In genomic region chr17:57062548-57062947, GRCm38 (mm10) we compare ENCODE assay signal across 8 mouse cellular contexts. TPM values are rescaled to one million over a fixed set of nuclear protein-coding genes. Genes with fewer than 3 reads are reported as not detected.
A peak's percentile ranks its signal among the peaks of the same experiment; 100 is the strongest.
DNase-seq lines count a peak whose midpoint lies in the region; ATAC-seq and TF ChIP-seq lines count a peak whose summit lies in the region.

No protein-coding gene starts in this region.

- no peak overlapping the region for H3K9ac ChIP-seq in heart, adult 2 months (ENCODE audit: low read depth, low read length)
- H3K9ac ChIP-seq in limb, embryonic 14.5 days (ENCODE audit: low read depth, low read length, severe bottlenecking) = no peak overlapping the region

- H3K79me2 ChIP-seq in heart, adult 2 months (replicated peaks; ENCODE audit: control insufficient read depth, insufficient read depth, low read length) = no peaks in the 10 kb centered on the region

- no peaks in the 10 kb centered on the region for H3K27me3 ChIP-seq in heart, adult 2 months (ENCODE audit: control insufficient read depth, insufficient read depth, low read length)
- H3K27me3 ChIP-seq in limb, embryonic 14.5 days (ENCODE audit: control insufficient read depth, insufficient read depth, low read length) = peaks cover 37% of the 10 kb centered on the region

- TF ChIP-seq EP300 in heart, adult 2 months (IDR thresholded peaks at IDR 0.05; ENCODE audit: insufficient read depth, low read depth, low read length) = no peak

- H3K4me2 ChIP-seq in limb, embryonic 14.5 days (replicated peaks; ENCODE audit: low read depth, low read length, severe bottlenecking) = peak overlapping the region; percentile 30; the same call in 1 of the 2 replicates

- TF ChIP-seq CTCF in heart, adult 2 months (IDR thresholded peaks at IDR 0.05) = no peak

- peak; percentile 89 for DNase-seq in heart, adult 11 months
- no peak for DNase-seq in heart, adult 2 months
- DNase-seq in urinary bladder, postnatal 25 days (ENCODE audit: low spot score) = peak; percentile 22
- DNase-seq in urinary bladder, adult 2 months (ENCODE audit: low spot score) = no peak
- no peak for DNase-seq in limb, embryonic 14.5 days (ENCODE audit: low spot score)
- DNase-seq in layer of hippocampus, adult 9-11 months = no peak
- DNase-seq in right cerebral cortex, adult 2 months (ENCODE audit: low spot score in 2 of 2) = no peak
- DNase-seq in layer of hippocampus, postnatal 25 days (ENCODE audit: extremely low spot score in 1 of 2, low spot score in 1 of 2) = no peak

- H3K27ac ChIP-seq in heart, adult 2 months = no peak overlapping the region
- H3K27ac ChIP-seq in limb, embryonic 14.5 days (replicated peaks; ENCODE audit: low read depth, low read length) = no peak overlapping the region

- no peak for ATAC-seq in limb, embryonic 14.5 days (ENCODE audit: low FRiP score, low read depth)

- no peaks in the 10 kb centered on the region for H3K9me3 ChIP-seq in limb, embryonic 14.5 days (ENCODE audit: control insufficient read depth, low read length)

- H3K36me3 ChIP-seq in heart, adult 2 months (ENCODE audit: control insufficient read depth, insufficient read depth, low read length) = no peaks in the 10 kb centered on the region
- H3K36me3 ChIP-seq in limb, embryonic 14.5 days (ENCODE audit: control insufficient read depth, insufficient read depth, low read length) = no peaks in the 10 kb centered on the region

- WGBS in heart, adult 2 months = 3% methylated on average over 22 of the region's 22 CpGs
- 1% methylated on average over 22 of the region's 22 CpGs for WGBS in limb, embryonic 14.5 days

- intact Hi-C loops in heart, adult 2 months (cut with DNase I) = no loop called here

- TF ChIP-seq POLR2A in heart, adult 2 months (IDR thresholded peaks at IDR 0.05; ENCODE audit: insufficient read depth, low read depth, low read length) = no peak
- no peak for TF ChIP-seq POLR2A in limb, embryonic 14.5 days (IDR thresholded peaks at IDR 0.05; ENCODE audit: borderline replicate concordance, extremely low read depth, insufficient read depth, insufficient read length)

- H3K4me3 ChIP-seq in heart, adult 2 months = no peak overlapping the region
- H3K4me3 ChIP-seq in limb, embryonic 14.5 days (replicated peaks; ENCODE audit: low read length) = peak overlapping the region; percentile 16

- 0 out of 2 replicates have a peak, but pooled peaks cover 3% of the 10 kb centered on the region for H3K4me1 ChIP-seq in heart, adult 2 months (ENCODE audit: control insufficient read depth, insufficient read depth, low read length)
- 0 out of 2 replicates have a peak, but pooled peaks cover 10% of the 10 kb centered on the region for H3K4me1 ChIP-seq in limb, embryonic 14.5 days (ENCODE audit: control insufficient read depth, insufficient read depth, low read length)

RNA-seq across cellular contexts. Expression of gene Slc25a23, which starts 2.9 kb away (rescaled TPM):
- total RNA-seq in heart, adult 2 months (2021) = 10 to 100 TPM; 63.5 to 70.9 TPM
- polyA plus RNA-seq in heart, adult 2 months (2012; rRNA removed) = 67.5 and 72.4 TPM in 2 replicates
- 34.2 and 71.3 TPM in 2 replicates for polyA plus RNA-seq in urinary bladder, adult 2 months (2012; rRNA removed)
- 26.3 and 32.9 TPM in 2 replicates for polyA plus RNA-seq in limb, embryonic 14.5 days (2012; rRNA removed)
- 5.7 and 8.3 TPM in 2 replicates for polyA plus RNA-seq in limb, embryonic 14.5 days (2014; fragmentation: Nextera tagmentation; extraction: Ambion mirVana)
- total RNA-seq in layer of hippocampus, postnatal 25 days (2021) = 100 to 1,000 TPM; 351 to 373 TPM

RNA-seq across cellular contexts. Expression of gene Crb3, which starts 3.6 kb away (rescaled TPM):
- not detected for total RNA-seq in heart, adult 2 months (2021)
- 0.26 and 1.2 TPM in 2 replicates for polyA plus RNA-seq in heart, adult 2 months (2012; rRNA removed)
- 22.8 and 32.2 TPM in 2 replicates for polyA plus RNA-seq in urinary bladder, adult 2 months (2012; rRNA removed)
- 5.5 and 6.6 TPM in 2 replicates for polyA plus RNA-seq in limb, embryonic 14.5 days (2012; rRNA removed)
- polyA plus RNA-seq in limb, embryonic 14.5 days (2014; fragmentation: Nextera tagmentation; extraction: Ambion mirVana) = 4.6 and 8.3 TPM in 2 replicates
- under 1 TPM in 1 of 2 experiments, not detected in 1; 0.99 TPM for total RNA-seq in layer of hippocampus, postnatal 25 days (2021)

RNA-seq across cellular contexts. Expression of gene Dennd1c, which starts 15.8 kb away (rescaled TPM):
- 1 to 10 TPM; 1.1 to 2.0 TPM for total RNA-seq in heart, adult 2 months (2021)
- polyA plus RNA-seq in heart, adult 2 months (2012; rRNA removed) = 5.1 and 6.0 TPM in 2 replicates
- polyA plus RNA-seq in urinary bladder, adult 2 months (2012; rRNA removed) = 5.1 and 6.1 TPM in 2 replicates
- polyA plus RNA-seq in limb, embryonic 14.5 days (2012; rRNA removed) = 2.0 and 2.5 TPM in 2 replicates
- polyA plus RNA-seq in limb, embryonic 14.5 days (2014; fragmentation: Nextera tagmentation; extraction: Ambion mirVana) = 0.97 and 1.9 TPM in 2 replicates
- total RNA-seq in layer of hippocampus, postnatal 25 days (2021) = 1 to 10 TPM in 1 of 2 experiments, under 1 TPM in 1; 0.47 to 2.0 TPM

RNA-seq across cellular contexts. Expression of gene Slc25a41, which starts 21.1 kb away (rescaled TPM):
- not detected for total RNA-seq in heart, adult 2 months (2021)
- 0.18 TPM in 1 of 2 replicates, not detected in the other for polyA plus RNA-seq in heart, adult 2 months (2012; rRNA removed)
- polyA plus RNA-seq in urinary bladder, adult 2 months (2012; rRNA removed) = not detected in 2 replicates
- 0.13 and 0.18 TPM in 2 replicates for polyA plus RNA-seq in limb, embryonic 14.5 days (2012; rRNA removed)
- 0.17 and 0.26 TPM in 2 replicates for polyA plus RNA-seq in limb, embryonic 14.5 days (2014; fragmentation: Nextera tagmentation; extraction: Ambion mirVana)
- under 1 TPM in 1 of 2 experiments, not detected in 1; 0.22 TPM for total RNA-seq in layer of hippocampus, postnatal 25 days (2021)

RNA-seq across cellular contexts. Expression of gene Tubb4a, which starts 25.0 kb away (rescaled TPM):
- 1 to 10 TPM; 1.5 to 2.7 TPM for total RNA-seq in heart, adult 2 months (2021)
- 4.0 and 6.1 TPM in 2 replicates for polyA plus RNA-seq in heart, adult 2 months (2012; rRNA removed)
- polyA plus RNA-seq in urinary bladder, adult 2 months (2012; rRNA removed) = 3.8 and 5.9 TPM in 2 replicates
- 10.3 and 14.2 TPM in 2 replicates for polyA plus RNA-seq in limb, embryonic 14.5 days (2012; rRNA removed)
- polyA plus RNA-seq in limb, embryonic 14.5 days (2014; fragmentation: Nextera tagmentation; extraction: Ambion mirVana) = 8.8 and 10.1 TPM in 2 replicates
- total RNA-seq in layer of hippocampus, postnatal 25 days (2021) = 100 to 1,000 TPM; 633 to 647 TPM

Comparison
In these comparisons a context has a peak if more than half of its experiments do, and no peak if none do; other contexts are left out.
1. DNase-seq: peak in heart, adult 11 months (single experiment) and urinary bladder, postnatal 25 days (single experiment); none in heart, adult 2 months (0 of 2), urinary bladder, adult 2 months (single experiment), limb, embryonic 14.5 days (single experiment), layer of hippocampus, adult 9-11 months (single experiment), right cerebral cortex, adult 2 months (0 of 2) and layer of hippocampus, postnatal 25 days (0 of 2).